Mouse (Mus musculus) liver, embryonic 13.5 days (tissue): Measurements from ENCODE around the gene Vmn2r96. TPM values are rescaled to one million over a fixed set of nuclear protein-coding genes. Genes with fewer than 3 reads are reported as not detected.
"Not testable (repeated sequence)": the region's sequence is repeated elsewhere in the genome, so short reads cannot be mapped to it uniquely, and the experiment has no call there.

Experiments used
- ATAC-seq: fragments of 200-750 bp; cut with Nextera tagmentation; 2 replicates; pipeline ENCODE4 v1.8.0; 2017; ENCODE audit warnings: low read depth, mild to moderate bottlenecking, moderate number of reproducible peaks, moderate library complexity
- DNase-seq: peaks from one replicate; pipeline ENCODE4 v3.0.0; 2022
- H3K27ac ChIP-seq: fragments of 300-500 bp; sonication (generic); 2 replicates; pipeline ENCODE4 v1.5.1; 2015; ENCODE audit warnings: moderate library complexity, mild to moderate bottlenecking, inconsistent platforms
- H3K27me3 ChIP-seq: fragments of 300-500 bp; sonication (generic); 2 replicates; pipeline ENCODE4 v1.6.1; 2015; ENCODE audit warnings: mild to moderate bottlenecking, inconsistent platforms
- H3K36me3 ChIP-seq: fragments of 300-500 bp; sonication (generic); 2 replicates; pipeline ENCODE4 v1.6.1; 2015; ENCODE audit warnings: mild to moderate bottlenecking, inconsistent platforms
- H3K4me1 ChIP-seq: fragments of 300-500 bp; sonication (generic); replicated peaks from 2 replicates; pipeline ENCODE4 v1.6.1; 2015; ENCODE audit warnings: inconsistent platforms
- H3K4me2 ChIP-seq: fragments of 300-500 bp; sonication (generic); 2 replicates; pipeline ENCODE4 v1.6.1; 2015; ENCODE audit warnings: inconsistent platforms, mild to moderate bottlenecking, moderate library complexity
- H3K4me3 ChIP-seq: fragments of 300-500 bp; sonication (generic); replicated peaks from 2 replicates; pipeline ENCODE4 v1.5.1; 2015; ENCODE audit warnings: mild to moderate bottlenecking, inconsistent platforms
- H3K9ac ChIP-seq: fragments of 300-500 bp; sonication (generic); 2 replicates; pipeline ENCODE4 v1.6.1; 2015; ENCODE audit warnings: mild to moderate bottlenecking, inconsistent platforms
- H3K9me3 ChIP-seq: fragments of 300-500 bp; sonication (generic); replicated peaks from 2 replicates; pipeline ENCODE4 v1.6.1; 2016; ENCODE audit warnings: inconsistent platforms
- WGBS: fragments of 180-500 bp; shearing (Covaris S2); methylation state at CpG from one replicate; pipeline ENCODE4 v1.1.7; 2015; ENCODE audit not compliant: insufficient replicate concordance; 5-methylcytosine and 5-hydroxymethylcytosine counted together
- polyA plus RNA-seq: library from polyadenylated mRNA; unstranded; fragments of >200 nt; fragmentation: Nextera tagmentation; extraction: Ambion mirVana; gene quantifications from 2 replicates; pipeline ENCODE4 v1.2.1, GENCODE M21; 2015

Gene Vmn2r96
- polyA plus RNA-seq = not detected in 2 replicates

DNA sequence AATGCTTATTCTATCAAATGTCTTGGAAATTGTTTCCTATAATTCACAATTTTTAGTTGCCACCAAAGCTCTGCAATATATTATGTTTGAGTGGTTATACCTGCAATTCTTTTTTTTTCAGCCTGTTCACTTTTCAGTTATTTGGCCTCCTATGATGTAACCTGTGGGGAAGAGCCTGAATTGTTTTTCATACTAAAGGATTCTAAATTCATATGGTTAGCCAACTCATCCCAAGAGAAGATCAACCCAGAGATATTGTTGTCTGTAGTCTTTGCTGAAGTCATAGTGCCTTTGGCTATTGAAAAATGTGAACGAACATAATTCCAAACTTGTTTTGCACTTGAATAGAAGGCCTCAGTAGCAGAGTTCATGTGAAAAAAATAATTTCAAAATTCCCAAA, at the start of gene Vmn2r96:
Gene Vmn2r96, plus strand, starts transcription at position 301 of the 400 bp plus-strand sequence.
- not testable (repeated sequence) for H3K9me3 ChIP-seq, H3K4me2 ChIP-seq, DNase-seq, H3K27me3 ChIP-seq, H3K36me3 ChIP-seq, ATAC-seq, H3K4me1 ChIP-seq, H3K9ac ChIP-seq, H3K27ac ChIP-seq, H3K4me3 ChIP-seq
- 56% methylated on average over 1 of the region's 1 CpGs for WGBS

DNA sequence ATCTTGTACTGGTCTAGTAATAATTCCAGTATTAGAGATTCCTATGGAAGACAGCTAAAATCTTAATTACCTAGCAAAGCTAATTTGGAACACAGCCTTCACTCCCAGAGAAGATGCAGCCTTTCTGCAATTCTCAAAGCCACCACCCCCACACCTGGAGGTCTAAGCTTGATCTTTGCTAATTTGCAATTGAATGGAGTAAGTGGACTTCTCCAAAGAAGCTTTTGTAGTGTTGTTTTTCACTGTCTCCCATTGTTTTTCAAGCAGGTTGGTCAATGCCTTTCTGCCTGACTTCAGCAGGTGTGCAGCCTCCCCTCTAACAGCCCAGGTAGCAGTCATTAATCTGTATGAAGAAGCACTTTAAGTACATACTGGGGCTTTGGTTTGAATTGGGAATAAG, 49.6 kb upstream of the Vmn2r96 start:
- Histone ChIP-seq H3K9me3 (no peaks in the 10 kb centered on the region), H3K27me3 (no peaks in the 10 kb centered on the region), H3K4me1 (no peaks in the 10 kb centered on the region), H3K4me3 (no peak overlapping the region), H3K27ac (no peak overlapping the region), H3K9ac (no peak overlapping the region), H3K36me3 (no peaks in the 10 kb centered on the region), H3K4me2 (no peak overlapping the region)
- no peak for DNase-seq
- ATAC-seq = no peak

- no peak overlapping the region for H3K9ac ChIP-seq
- 39% methylated on average over 1 of the region's 1 CpGs for WGBS
- no peak overlapping the region for H3K4me2 ChIP-seq
These were observed 49.0 kb upstream of the Vmn2r96 start for GRCm38 (mm10) chr17:18523991-18524390.

GRCm38 (mm10) chr17:18558212-18559158, 14.5 kb upstream of the Vmn2r96 start:
- not testable (repeated sequence) for H3K4me3 ChIP-seq, H3K36me3 ChIP-seq, H3K9me3 ChIP-seq, H3K4me2 ChIP-seq, H3K9ac ChIP-seq, ATAC-seq, H3K27ac ChIP-seq, H3K4me1 ChIP-seq, DNase-seq, H3K27me3 ChIP-seq
- WGBS = 75% methylated on average over 31 of the region's 31 CpGs

More at GRCm38 (mm10) chr17:18523991-18524390, 49.0 kb upstream of the Vmn2r96 start:
- no peaks in the 10 kb centered on the region for H3K9me3 ChIP-seq
- H3K27me3 ChIP-seq = no peaks in the 10 kb centered on the region
- H3K27ac ChIP-seq = no peak overlapping the region
- no peak overlapping the region for H3K4me3 ChIP-seq
- no peaks in the 10 kb centered on the region for H3K4me1 ChIP-seq
- ATAC-seq (no peak), DNase-seq (no peak)
- H3K36me3 ChIP-seq = no peaks in the 10 kb centered on the region

GRCm38 (mm10) chr17:18566186-18566585, 6.8 kb upstream of the Vmn2r96 start:
- not testable (repeated sequence) for H3K27me3 ChIP-seq, ATAC-seq, H3K27ac ChIP-seq, H3K4me3 ChIP-seq, H3K9ac ChIP-seq, H3K4me1 ChIP-seq, H3K36me3 ChIP-seq, H3K9me3 ChIP-seq, DNase-seq, H3K4me2 ChIP-seq
- 78% methylated on average over 17 of the region's 17 CpGs for WGBS

DNA sequence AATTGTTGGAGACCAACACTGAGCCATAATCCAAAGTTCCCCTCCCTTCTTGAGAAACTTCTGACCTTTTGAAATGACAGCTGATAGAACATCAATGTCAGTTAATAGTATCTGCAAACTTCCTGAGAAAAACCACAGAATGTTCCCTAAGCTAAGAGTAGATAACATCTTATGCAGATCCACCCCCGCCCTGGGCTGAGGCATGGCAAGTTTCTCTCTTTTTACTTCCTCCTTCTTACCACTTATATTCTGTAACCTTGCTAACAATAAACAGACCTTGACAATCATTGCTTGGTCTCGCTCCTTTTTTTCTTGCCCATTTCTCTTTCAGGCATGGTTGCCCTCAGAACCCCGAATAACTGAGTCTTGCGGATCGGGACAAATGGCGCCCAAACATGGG, 42.2 kb downstream of the Vmn2r96 start:
- not testable (repeated sequence) for H3K27ac ChIP-seq, H3K4me3 ChIP-seq, H3K4me2 ChIP-seq, ATAC-seq, H3K9me3 ChIP-seq, H3K4me1 ChIP-seq, H3K9ac ChIP-seq, H3K36me3 ChIP-seq, DNase-seq, H3K27me3 ChIP-seq
- WGBS = 75% methylated on average over 6 of the region's 6 CpGs

GRCm38 (mm10) chr17:18626532-18626931, 53.6 kb downstream of the Vmn2r96 start:
- H3K9me3 ChIP-seq = no peaks in the 10 kb centered on the region
- no peak overlapping the region for H3K4me2 ChIP-seq
- no peak overlapping the region for H3K9ac ChIP-seq
- H3K4me1 ChIP-seq = no peaks in the 10 kb centered on the region
- DNase-seq (no peak), ATAC-seq (no peak)
- H3K36me3 ChIP-seq = no peaks in the 10 kb centered on the region
- H3K4me3 ChIP-seq = no peak overlapping the region
- H3K27me3 ChIP-seq = no peaks in the 10 kb centered on the region
- no peak overlapping the region for H3K27ac ChIP-seq

Other genes starting within 250 kb of the Vmn2r96 start
- not detected in 2 replicates for gene Vmn2r95, start 149.1 kb upstream of the Vmn2r96 start, polyA plus RNA-seq